Mouse (Mus musculus) urinary bladder, postnatal 25 days (tissue): ENCODE results near the gene Uspl1.
"Not testable (repeated sequence)": the region's sequence is repeated elsewhere in the genome, so short reads cannot be mapped to it uniquely, and the experiment has no call there.

ENCODE experiments used
- DNase-seq: peaks from one replicate; pipeline ENCODE4 v3.0.0; 2022; ENCODE audit warnings: low spot score

Uspl1 gene

DNA sequence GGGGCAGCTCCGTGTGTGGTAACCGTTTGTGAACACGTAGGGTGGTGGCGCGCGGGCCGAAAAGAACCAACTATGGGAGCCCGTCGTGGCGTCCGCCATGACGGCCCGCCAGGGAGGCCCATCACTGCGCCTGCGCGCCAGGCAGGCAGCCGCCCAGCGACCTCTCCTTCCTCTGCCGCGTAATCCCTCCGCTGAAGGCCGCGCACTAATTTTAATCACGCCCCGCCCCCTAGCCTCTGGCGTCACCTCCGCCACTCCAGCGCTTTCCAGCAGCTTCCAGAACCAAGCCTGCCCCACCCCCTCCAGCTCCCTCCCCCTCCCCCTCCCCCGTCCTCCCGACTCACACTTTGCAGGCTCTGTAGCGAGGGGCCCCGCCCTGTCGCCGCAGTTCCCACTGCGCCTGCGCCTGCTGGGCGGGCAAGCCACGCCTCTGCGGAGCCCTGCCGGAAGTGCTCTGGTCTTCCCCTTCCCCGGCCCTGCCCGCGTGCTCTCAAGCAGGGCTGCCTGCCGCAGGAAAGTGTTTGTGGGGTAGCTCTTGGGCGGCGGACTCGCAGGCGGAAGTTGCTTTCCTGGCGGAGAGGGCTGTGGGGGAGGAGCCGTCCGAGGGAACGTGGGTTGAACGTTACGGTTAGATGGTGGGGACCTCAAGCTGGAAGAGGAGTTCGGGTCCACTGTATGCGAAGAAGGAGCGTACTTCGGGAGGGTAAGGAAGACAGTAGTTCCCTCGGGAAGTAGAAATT, at the start of gene Uspl1, which contains the start of gene Hmgb1:
TSS of gene Uspl1 (plus strand) at position 247 of the 740 bp plus-strand sequence.
TSS of gene Hmgb1 (minus strand) at position 386 of the 740 bp plus-strand sequence.
- DNase-seq: peak; percentile 99

DNA sequence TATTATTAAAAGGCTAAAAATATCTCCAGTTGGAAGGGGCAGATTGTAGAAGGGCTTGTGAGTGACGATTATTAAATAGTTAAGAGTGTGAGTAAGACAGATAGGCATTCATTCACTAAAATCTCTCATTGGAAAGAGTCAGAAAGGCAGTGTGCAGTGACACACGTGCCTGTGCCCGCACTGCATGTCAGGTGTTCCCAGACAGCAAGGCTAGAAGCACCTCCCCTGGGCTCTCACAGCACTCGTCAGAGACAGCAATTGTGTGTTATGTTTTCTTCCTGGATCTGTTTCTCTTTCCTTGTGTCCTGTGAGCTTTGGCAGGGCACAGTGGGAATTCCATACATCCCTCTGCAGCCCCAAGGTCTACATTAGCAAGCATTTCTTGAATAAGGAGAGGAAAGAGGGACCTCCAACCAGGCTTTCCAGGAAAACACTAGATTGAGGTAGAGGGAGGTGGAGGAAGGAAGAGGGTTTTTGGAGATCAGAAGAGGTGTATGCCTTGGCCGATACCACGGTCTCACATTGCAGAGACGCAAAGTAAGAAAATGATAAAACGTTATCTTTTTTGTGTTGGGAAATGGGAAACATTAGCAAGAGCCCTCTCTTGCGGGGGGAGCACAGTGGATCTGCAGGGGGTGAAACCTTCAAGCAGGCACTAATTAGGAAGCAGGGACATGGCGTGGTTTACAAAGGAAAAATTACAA, 49.2 kb upstream of the Uspl1 start:
- DNase-seq: no peak

DNA sequence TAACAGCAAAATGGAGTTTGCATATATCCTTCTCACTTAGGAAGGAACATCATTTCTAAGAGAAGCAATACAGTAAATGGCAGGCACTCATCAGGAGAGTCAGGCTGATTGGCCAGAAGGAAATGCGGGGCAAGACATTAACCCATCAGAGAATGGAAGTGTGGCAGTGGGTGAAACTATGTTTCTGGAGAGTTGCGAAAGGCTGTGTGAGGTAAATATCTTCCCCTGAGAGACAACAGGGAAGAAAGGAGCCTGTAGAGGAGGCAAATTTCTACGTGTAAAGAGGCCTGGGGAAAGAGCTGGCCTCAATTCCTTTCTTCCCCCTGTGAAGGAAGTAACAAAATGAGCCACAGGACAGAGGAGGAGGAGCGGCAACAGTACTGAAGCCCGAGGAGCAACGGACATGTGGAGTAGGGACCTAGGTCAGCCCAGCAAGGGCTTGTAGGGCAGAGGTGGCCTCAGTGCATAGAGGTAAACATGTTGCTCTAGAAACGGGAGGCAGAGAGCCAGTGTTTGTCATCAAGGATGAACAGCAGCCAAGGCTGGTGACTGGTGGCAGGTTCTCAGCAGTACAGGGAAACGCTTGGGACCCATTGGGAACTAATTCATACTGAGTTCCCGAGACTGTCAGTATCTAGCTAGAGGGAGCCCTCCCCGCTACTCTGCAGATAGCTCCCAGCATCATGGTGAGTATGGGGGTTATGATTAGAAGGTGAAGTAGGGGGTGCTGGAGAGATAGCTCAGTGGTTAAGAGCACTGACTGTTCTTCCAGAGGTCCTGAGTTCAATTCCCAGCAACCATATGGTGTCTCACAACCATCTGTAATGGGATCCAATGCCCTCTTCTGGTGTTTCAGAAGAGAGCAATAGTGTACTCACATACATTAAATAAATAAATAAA, 48.4 kb upstream of the Uspl1 start:
- DNase-seq: no peak

DNA sequence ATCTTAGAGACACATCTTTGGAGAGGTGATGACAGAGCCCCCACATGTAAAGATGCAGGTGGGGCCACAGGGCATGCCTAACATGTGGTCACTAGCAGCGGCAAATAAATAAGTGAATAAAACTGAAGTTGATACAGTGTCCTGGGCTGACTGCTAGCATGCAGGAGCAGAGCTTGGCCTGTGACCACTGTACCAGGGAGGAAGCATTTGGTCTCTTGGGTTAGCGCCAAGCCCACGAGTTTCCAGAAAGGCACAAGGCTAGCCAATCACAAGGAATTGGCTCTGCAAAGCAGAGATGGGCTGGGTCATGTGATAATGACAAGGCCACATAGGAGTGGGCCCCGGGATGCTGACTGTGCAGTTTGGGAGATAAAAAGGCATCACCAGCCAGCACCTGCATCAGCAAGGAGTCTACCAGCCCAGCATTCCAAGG, 47.2 kb upstream of the Uspl1 start:
- DNase-seq: no peak

DNA sequence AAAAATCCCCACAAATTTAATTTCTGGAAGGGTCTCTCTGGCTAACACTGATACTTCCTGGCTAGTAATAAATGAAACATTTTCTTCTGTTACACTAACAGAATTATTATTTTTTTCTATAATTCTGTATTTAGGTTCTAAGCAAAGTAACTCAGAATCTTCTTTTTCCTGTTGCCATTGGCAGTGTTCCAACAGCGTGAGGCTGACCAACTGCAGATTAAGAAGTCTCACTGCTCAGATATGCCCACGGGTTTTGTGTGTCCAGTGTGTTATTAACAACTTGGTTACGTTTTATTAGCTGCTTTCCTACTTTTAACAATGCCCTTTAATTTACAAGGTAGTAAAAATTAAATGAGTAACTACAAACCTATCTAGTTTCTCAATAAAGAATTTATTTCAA, 46.7 kb upstream of the Uspl1 start:
- DNase-seq: no peak

DNA sequence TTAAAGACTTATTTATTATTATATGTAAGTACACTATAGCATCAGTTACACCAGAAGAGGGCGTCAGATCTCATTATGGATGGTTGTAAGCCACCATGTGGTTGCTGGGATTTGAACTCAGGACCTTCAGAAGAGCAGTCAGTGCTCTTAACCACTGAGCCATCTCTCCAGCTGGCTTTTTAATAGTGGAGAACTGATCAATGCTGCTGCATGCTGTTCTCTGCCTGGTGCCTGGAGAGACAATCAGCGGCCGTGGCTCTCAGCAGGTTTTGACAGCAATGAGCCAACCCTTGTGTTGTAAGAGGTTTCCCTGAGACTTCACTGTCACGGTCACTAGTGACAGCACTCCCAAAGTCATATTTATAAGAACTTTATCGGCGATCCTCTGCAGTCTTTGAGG, 46.1 kb upstream of the Uspl1 start:
- DNase-seq: not testable (repeated sequence)

DNA sequence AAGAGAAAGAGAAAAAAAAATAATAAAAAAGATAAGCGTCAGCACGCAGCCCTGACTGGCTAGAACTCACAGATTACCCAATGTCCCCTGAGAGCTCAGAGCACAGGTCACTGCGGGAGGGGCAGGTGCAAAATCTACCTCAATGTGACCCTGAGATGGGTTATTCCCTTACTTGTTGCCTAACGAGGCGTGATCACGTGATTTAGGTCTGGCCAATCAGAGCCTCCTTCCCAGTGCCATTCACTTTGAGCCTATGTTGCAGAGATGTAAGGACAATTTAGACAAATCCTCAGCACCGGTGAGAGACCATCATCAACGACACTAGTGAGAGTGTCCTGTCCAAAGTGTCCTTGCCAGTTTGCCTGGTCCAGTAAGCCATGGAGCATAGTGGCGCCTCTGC, 43.8 kb upstream of the Uspl1 start:
- no peak for DNase-seq

DNA sequence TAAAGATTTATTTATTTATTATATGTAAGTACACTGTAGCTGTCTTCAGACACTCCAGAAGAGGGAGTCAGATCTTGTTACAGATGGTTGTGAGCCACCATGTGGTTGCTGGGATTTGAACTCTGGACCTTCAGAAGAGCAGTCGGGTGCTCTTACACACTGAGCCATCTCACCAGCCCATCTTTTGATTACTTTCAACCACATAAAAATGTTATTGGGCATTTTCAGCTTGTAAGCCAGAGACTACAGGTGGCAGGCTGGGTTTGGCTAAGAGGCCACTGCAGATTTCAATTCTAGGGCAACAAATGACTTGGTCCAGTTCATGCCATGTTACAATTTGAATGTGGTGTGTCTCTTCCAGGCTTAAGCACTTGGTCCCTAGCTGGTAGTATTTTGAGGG, 43.0 kb upstream of the Uspl1 start:
- not testable (repeated sequence) for DNase-seq

DNA sequence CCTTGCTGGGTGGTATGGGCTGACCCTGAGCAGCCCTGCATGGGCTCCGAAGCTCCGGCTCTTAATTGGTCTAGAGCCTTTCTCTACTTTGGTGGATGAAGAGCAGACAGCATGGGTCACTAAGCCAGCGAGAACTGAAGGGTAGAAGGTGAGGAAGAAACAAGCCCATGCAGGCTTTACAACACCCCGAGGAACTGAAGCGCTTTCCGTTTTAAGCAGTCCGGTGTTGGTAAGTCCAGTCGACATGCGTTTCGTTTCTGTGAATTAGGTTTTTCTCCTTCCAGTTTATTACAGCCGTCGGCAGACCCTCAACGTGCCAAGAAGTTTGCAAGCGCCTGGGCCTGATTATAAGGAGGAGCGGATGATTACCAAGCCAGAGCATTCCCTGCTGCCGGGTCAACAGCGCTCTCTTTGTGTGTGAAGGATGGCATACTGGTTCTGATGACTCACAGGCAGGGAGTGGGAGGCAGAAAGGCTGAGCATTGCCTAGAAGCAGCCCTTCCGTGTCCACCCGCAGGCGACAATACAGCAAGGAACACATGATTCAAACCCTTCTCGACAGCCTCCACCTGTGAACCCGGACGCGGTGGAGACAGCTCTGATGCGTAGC, 40.3 kb upstream of the Uspl1 start:
- peak; percentile 13 for DNase-seq

DNA sequence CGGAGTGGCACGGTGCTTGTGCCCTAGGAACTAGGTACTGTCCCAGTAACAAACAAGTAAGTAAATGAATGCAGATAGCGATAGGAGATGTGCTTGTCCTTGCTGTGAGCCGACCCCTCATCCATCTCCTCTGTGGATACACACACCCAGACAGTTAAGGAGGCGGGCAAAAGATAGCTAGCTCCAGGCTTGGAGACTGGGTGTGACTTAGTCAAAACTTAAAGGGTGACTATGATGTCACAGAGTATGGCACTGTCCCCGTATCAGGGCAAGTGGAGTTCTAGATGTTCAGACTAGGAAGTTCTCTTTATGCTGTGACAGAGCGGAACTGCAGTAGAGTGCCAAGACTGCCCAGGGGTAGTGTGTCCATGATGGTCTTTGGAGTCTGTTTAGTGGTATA, 37.5 kb upstream of the Uspl1 start:
- DNase-seq: no peak

DNA sequence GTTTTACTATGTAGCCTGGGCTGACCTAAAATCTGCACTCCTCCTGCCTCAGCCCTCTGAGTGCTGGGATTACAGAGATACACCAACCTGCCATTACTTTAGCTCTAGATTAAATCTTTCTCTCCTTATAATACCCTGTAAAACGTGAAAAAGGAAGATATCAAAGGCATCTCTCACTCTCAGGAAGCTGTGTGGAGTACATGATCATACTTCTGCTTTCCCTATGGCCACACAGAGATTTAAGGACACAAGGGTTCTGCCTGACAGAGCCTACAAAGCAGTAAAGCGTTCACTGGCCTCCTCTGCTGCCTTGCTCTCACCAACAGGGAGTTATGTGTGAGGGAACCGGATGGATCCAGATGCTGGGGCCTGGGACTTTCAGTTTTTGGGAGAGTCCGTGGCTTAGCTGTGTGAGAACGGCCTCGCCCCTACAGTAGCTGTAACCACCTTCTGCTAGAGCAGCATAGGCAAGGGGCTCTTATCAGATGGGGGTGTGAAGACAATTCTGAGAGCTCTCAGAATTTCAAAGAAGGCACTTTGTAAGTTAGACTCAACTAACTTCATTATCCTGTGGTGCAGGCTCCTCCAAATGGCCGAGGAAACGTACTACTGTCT, 36.7 kb upstream of the Uspl1 start:
- no peak for DNase-seq

DNA sequence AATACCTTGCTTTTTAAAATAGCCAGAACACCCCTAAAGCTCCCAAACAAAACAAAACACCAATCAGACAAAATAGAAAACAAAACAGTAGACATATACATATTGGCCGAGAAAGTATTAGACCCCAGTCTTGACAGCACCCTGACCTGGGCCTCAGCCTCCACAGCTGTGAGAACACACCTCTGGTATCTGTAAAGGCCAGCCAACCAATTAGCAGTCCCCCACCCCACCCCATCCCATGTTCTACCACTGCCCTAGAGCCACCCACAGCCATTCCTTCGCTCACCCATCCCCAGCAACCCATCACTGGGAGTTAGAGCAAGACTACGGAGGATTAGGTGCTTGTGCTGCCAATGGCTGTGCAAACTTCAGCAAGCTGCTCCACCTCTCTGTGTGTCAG, 33.3 kb upstream of the Uspl1 start:
- no peak for DNase-seq

DNA sequence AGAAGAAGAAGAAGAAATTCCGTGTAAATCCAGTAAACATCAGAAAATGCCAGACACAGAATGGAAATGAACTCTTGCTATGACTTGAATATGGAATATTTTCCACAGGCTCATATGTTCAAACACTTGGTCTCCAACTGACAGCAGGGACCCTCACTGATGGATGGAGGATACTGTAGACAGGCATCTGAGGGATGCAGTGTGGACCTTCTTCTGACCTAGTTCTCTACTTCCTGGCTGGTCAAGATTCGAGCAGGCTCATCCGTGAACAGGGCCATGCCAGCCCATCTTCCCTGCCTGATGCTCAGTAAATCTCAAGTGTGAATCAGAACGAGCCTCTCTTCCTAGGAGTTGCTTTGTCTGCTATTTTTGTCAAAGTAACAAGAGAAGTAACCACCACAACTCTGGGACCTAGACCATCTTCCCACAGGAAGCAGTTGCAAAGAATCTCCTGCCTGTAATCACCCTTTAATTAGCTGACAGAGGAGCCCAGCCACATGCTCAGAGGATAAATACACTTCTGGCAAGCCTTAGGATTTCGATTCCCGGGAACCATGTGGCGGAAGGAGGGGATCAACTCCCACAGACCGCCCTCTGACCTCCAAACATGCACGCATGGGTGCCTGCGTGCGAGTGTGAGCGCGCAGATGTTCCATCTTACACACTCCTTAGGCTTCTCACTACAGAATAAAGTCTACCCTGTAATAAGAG, 31.9 kb upstream of the Uspl1 start:
- DNase-seq: no peak

DNA sequence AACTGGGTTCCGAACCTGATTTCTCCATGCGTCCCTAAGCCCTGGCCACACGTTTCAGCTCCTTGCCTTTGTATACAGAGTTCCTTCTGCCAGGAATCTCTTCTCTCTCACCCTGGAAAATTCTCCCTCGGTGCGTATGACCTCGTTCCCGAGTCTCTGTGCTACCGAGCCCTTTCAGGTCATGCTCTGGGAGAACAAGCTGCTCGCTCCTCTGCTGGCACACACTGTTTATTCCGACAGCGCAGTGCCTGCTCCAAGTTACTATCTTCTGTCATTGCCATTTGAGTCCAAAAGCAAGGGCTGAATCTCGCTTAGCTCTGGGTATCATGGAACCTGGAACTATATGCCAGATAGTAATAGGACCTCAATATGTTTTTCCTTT, 31.4 kb upstream of the Uspl1 start:
- no peak for DNase-seq

DNA sequence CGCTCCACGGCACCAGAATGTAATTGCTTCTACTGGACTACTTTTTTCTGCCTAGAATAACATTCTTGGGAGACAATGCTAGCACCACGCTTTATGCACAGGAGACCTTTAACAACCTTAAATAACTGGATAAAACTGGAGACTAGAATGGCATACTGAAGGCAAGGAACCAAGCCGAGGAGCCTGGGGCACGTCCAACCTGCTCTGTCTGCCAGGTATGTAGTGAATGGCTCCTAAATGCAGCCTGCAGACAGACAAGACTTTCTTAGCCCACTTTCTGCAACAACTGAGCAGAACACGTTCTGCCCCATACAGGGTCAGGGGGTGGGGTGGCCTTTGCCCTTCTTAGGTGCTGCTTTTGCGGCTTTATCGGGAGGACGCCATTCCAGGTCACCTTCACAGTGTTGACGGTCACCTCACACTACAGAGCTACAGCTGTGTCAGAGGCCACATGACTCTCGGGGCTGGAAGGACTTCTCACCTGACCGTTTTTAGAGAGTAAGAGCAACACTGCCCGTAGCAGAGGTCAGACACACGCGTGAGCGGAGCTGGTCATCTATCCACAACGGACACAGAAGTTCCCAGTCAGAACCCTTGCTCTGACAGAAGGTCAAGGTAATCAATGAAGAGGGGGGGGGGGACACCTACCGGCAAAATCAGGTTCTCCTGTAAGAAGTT, 27.1 kb upstream of the Uspl1 start:
- DNase-seq: no peak

DNA sequence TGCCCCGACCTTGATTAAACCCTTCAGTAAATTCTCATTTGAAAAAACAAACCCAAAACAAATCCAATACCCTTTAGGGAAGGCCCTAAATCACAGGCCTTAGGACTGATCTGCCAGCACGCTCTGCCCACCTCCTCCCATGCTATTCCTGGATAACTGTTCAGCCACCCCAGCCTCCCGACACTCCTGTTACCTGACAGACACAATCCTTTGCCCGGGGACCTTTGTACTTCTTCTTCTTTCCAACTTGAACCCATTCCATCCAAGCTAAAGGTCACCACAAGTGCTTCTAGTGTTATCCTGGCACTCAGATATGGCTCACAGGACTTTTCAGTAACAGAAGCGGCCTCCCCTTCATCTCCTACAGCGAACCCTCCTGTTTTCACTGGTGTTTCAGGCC, 25.1 kb upstream of the Uspl1 start:
- DNase-seq: no peak

DNA sequence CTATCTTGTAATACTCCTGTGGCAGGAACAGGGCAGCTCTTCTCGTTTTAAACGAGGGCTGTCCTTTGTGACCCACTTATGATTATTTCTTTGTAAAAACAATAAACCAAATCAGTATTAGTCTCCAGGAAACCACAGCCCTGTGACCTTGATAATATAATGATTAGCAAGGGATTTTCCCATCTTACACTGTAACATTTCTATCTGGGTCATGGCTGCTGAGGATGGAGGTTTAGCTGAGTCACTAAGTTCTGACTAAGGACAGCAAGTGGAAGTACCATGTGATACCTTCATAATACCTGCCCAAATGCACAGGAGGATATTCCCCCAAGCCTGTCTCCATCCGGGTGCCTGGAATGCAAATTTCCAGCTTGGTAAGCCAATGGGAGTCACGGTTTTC, 23.7 kb upstream of the Uspl1 start:
- DNase-seq: no peak

DNA sequence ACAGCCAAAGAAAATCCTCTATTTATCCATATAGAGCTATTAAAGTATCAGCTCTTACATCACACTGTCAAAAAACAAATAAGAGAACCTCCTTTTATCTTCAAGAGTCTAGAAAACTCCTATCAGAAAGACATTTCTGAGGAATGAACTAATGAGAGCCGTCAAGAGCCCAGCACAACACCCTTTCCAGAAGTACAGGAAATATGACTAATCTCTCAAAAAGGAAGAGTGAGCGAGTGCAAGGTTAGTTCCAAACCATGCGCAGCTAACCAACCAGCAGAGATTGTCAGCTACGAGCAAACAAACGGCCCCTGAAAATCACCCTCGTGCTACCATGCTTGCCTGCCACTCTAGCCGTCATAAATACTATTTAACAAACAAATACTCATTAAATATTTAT, 21.3 kb upstream of the Uspl1 start:
- DNase-seq: no peak

DNA sequence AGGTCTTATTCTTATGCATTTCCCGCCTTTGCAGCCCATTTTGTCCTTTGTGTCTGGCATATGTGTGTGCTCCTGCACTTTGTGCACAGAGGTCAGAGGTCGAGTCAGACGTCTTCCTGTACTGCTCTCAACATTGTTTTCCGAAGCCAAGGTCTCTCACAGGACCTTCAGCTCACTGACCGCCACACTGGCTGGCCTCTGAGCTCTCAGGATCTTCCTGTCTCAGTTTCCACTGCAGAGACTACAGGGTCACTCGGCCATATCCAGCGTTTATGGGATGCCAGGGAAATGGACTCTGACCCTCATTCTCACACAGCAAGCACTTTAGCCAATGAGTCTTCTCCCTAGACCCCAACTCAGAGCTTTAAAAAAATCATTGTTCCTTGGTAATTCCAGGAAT, 19.3 kb upstream of the Uspl1 start:
- DNase-seq: no peak

DNA sequence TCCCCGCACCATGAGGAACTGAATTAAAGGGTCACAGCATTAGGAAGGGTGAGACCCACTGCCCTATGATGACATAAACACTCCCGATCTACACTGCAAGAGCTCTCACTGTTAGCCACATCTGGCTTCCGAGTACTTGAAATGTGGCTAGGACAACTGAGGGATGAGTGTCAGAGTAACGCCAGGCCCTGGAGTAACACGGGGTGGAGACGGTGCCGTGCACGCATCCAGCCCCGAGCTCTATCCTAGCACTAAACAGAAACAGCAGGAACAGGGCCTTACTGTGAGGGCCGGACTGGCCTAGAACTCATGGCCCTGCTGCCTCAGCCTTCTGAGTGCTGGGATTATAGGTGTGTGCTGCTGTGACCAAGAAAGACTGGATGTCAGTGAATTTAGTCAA, 18.1 kb upstream of the Uspl1 start:
- no peak for DNase-seq

DNA sequence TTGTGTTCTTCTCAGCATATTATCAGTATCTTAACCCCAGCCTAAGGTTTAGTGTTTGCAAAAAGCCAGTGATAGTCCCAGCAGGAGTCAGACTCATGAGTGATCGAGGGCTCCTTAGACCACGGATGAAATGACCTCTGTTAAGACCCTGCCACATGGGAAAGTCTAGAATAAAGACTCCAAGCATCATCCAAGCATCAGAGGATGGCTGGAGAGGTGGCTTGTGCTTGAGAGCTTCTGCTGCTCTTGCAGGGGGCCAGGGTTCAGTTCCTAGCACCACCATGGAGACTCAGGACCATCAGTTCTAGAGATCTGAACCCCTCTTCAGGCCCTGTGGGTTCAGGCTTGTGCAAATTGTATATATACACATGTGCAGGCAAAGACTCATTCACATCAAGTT, 16.1 kb upstream of the Uspl1 start:
- no peak for DNase-seq
